Mouse (Mus musculus) induced T-regulatory cell, adult 2 months (primary cell): ENCODE measurements at regions not wholly inside any gene's neighbourhood (a gene's known extent, or its start where the extent isn't known, plus 50 kb on each side); places are given as distances from the start of the nearest gene placed in this dataset.

Experiments
- DNase-seq: peaks from one replicate; pipeline ENCODE4 v3.0.0-alpha.2; 2012; ENCODE audit warnings: low read depth

GRCm38 (mm10) chr1:57032407-57032806 is 54.0 kb upstream of the Satb2 start:
- DNase-seq = no peak

DNA sequence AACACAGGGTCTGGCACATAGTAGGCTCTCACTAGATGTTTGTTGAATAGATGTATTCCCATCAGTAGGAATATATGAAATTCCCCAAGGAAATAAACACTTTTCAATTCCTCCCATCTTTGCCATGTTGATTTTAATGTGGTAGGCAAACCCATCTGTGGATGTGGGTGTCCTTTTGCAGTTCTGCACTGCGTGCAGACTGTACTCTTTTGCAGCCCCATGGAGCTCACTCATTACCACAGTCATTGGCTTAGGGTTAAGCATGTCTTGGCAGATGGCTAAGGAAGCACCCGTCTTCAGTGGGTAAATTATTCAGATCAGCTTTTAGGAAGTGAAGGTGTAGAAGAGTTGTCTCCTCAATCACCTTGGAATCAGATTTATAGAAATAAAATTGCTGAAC is 54.8 kb upstream of the Satb2 start:
- no peak for DNase-seq

DNA sequence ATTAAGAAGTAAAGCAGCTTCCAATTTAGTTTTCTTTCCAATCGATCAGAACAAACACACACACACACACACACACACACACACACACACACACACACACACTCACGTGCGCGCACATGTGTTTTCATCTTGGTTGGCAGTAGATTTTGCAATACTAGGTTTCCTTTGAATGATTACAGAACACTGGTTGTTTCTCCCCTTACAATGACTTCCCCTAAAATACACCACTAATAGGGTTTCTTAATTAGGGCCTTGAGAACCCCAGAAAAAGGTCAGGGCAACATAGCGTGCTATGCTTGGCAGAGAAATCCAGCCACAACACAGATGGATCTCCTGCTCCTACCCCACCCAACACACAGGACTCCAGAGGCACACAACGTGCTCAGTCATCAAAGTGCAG is 56.0 kb upstream of the Satb2 start:
- DNase-seq = no peak

DNA sequence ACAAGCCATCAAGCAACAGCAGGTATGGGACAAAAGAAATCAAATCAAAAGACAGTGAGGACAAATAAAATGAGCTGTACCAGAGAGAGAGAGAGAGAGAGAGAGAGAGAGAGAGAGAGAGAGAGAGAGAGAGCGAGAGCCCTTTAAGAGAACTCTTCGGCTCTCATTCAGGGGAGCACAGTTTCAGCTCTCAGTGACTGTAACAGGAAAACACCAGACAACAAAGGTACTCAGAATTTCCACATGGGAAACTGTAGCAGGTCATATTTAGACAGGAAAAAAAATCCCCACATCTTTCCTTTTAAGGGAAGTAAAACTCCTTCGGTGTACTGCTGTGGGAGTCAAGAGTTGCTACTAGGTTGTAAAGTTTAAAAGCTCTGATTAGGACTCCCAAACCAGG is 57.9 kb upstream of the Satb2 start:
- no peak for DNase-seq

GRCm38 (mm10) chr1:57040201-57040600 is 61.8 kb upstream of the Satb2 start:
- no peak for DNase-seq

GRCm38 (mm10) chr1:57041578-57041977 is 63.1 kb upstream of the Satb2 start:
- DNase-seq = no peak

- no peak for DNase-seq
Measured at GRCm38 (mm10) chr1:57053836-57054235, 75.4 kb upstream of the Satb2 start.

DNA sequence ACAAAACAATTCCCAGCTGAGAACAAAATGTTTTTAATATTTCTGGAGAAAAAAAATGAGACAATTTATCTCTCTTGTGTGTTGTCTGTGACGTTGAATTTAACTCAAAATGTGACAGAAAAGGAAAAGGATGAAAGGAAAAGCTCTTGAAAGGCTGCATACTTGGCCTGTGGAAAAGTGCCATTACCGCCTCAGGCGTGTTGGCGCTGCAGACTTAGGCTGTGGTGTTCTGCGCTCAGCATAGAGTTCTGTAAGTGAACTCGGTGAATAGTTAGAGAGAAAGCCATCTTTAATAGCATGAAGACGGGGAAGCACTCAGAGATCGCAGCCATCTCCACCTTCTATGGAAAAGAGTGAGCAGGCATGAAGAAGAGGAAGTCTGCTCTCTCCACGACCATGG is 77.5 kb upstream of the Satb2 start:
- DNase-seq = no peak

- DNase-seq = no peak
Measured at GRCm38 (mm10) chr1:57059216-57059615, 80.8 kb upstream of the Satb2 start.

- no peak for DNase-seq
Measured at GRCm38 (mm10) chr1:57075221-57075620, 96.8 kb upstream of the Satb2 start.

DNA sequence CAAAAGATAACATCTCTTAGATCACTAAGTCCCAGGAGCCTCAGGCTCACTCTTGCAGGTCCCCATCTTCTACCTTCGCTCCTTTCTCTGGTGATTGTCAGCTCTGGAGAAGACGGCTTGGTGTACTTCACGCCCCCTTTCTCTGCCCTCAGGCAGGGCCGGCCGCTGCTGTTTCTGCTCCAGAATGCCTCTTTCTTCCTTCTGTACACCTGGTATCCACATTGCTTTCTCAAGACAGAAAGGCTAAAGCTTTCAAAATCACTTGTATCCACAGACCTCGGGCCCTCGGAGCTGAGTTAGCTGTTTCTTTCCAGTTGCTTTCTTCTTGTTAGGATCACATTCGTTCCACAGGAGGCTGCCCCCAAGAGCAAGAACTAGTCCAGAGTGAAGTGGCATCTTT is 98.2 kb upstream of the Satb2 start:
- no peak for DNase-seq

- DNase-seq = no peak
Measured at GRCm38 (mm10) chr1:57080306-57080705, 101.9 kb upstream of the Satb2 start.

GRCm38 (mm10) chr1:57083134-57083533 is 104.7 kb upstream of the Satb2 start:
- no peak for DNase-seq

- DNase-seq = no peak
Measured at GRCm38 (mm10) chr1:57083540-57084083, 105.2 kb upstream of the Satb2 start.

- DNase-seq = no peak
Measured at GRCm38 (mm10) chr1:57095361-57096247, 117.2 kb upstream of the Satb2 start.

GRCm38 (mm10) chr1:57096248-57096600 is 117.8 kb upstream of the Satb2 start:
- no peak for DNase-seq

DNA sequence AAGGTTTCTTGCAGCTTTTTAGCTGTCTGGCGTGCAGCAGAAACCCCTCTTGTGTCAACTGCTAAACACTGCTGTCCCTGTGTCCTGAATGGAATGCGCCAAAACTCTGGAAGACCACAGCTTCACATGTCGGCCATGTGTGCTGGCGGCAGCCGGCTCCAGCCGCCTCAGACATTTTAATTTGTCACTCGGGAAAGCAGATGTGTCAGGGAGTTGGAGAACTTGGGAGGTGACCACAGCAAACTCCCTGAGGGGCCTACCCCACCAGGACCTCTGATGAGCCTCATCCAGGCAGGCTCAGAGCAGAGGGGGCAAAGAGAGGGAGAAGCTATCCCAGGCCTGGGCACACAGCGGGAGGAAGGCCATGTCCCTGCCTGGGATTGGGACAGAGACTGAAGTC is 118.3 kb upstream of the Satb2 start:
- no peak for DNase-seq

- DNase-seq = no peak
Measured at GRCm38 (mm10) chr1:57100614-57101013, 122.2 kb upstream of the Satb2 start.

- no peak for DNase-seq
Measured at GRCm38 (mm10) chr1:57107308-57107707, 128.9 kb upstream of the Satb2 start.

DNA sequence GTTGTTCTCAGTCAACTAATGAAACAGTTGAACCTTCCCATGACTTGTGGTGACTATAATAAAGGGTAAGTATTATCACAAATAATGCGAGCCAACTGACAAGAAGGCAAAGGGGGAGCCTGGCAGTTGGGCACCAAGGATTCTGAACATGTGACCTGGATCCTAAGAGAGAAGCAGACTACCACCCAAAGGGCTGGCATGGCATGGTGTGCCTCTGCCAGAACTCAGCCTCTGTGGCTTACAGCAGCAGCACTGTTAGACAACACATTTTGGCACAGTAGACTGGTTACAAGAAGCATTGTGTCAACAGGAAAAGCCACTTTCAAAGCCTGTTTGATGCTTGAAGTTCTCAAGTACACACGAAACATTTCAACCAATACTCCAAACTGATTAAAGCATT is 142.2 kb upstream of the Satb2 start:
- DNase-seq = no peak

GRCm38 (mm10) chr1:57144181-57144580 is 165.7 kb upstream of the Satb2 start:
- DNase-seq = no peak

DNA sequence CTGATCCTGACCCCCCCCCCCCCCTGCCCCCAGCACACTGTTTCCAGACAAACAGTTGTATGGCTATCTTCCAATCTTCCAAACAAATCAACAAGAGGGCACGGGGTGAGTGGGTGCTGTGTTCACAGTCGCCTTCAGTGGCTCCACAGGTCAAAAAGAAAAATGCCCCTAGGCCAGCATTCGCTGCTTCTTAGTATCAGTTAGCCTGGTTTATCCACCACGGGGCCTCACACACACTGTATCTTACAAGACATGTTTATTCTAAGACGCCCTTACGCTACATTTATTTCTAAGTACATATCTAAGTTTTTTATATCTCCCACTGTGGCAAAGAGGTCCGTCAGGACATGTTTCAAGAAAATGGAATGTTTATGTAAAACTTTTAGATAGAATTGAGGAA is 177.4 kb upstream of the Satb2 start:
- DNase-seq = no peak

DNA sequence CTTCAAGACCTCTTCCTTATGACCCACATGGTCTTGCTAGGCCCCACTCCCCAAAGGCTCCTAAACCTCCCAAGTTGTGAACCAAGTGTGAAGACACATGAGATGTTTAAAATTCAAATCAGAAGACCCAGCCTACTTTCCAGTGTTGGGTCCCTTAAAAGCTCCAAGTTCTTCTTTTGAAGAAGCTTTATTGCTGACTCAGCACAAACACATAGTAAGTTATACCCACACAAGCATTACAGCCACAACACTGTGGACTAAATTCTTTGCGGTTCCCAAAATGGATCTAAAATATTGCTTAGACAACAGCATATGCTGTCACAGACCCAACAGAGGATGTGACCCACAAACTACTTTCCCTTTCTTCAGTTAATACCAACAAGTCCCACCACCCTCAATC is 186.0 kb upstream of the Satb2 start:
- no peak for DNase-seq

GRCm38 (mm10) chr1:57174289-57174890 is 195.9 kb upstream of the Satb2 start:
- no peak for DNase-seq
